Mouse (Mus musculus): ENCODE results near the gene Bcl6.

The Bcl6 gene

DNA sequence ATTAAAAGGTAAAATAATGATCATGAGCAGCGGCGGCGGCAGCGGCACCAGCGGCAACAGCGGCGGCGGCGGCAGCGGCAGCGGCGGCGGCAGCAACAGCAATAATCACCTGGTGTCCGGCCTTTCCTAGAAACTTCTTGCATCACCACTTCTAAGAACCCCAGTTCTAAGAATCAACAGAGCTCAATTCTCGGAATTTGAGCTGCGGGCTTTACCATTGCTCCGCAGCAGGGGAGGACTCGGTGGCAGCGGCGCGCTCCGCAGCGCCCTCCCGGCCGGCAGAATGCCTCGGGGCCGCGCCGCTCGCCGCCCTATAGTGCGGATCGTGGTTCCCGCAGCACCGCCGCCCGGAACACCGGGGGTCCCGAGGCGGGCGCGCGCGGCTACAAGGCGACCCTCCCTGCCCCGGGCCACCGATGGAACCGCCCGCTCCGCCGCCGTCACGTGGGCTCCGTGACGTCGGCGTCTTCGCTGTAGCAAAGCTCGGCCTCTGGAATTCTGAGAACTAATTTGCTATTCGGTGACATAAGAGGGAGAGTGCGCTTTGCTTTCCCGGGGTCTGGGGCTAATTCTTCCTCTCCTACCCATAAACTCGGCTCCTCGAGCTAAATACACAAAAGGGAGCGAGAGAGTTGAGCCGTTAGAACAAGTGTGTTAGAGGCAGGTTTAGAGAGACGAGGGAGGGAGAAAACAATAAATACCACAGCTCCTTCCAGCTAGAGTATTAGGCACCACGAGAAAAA is at the start of gene Bcl6, which contains the start of gene Gm37419:
Gene Bcl6 (minus strand): TSS at position 387 of the 743 bp plus-strand sequence.
Gene Gm37419 (plus strand): TSS at position 17 of the 743 bp plus-strand sequence.
- DNase-seq (ENCODE audit: low spot score in 2 of 2) = peak; percentile 88 to 91

GRCm38 (mm10) chr16:24036398-24036797 is 47.7 kb upstream of the Bcl6 start:
- DNase-seq (ENCODE audit: low spot score in 2 of 2) = no peak

DNA sequence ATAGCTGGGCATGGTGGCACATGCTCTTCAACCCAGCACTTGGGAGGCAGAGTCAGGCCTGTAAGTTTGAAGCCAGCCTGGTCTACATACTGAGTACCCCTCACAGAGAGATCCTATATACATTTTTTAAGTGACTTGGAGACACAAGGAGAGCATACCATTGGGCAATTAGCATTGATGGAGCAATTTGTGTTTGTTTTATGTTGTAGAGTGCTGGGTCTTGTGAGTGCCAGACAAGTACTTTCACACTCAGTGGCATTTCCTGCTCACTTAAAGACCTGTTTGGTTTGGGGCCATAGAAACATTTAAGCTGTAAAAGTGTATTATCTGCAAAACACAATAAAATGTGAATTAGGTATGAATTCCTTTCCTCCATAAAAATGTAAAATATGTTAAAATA is 47.1 kb upstream of the Bcl6 start:
- DNase-seq (ENCODE audit: low spot score in 2 of 2) = no peak

GRCm38 (mm10) chr16:24034450-24034849 is 45.8 kb upstream of the Bcl6 start:
- DNase-seq (ENCODE audit: low spot score in 2 of 2) = no peak

GRCm38 (mm10) chr16:24033259-24033658 is 44.6 kb upstream of the Bcl6 start:
- DNase-seq (ENCODE audit: low spot score in 2 of 2) = no peak

DNA sequence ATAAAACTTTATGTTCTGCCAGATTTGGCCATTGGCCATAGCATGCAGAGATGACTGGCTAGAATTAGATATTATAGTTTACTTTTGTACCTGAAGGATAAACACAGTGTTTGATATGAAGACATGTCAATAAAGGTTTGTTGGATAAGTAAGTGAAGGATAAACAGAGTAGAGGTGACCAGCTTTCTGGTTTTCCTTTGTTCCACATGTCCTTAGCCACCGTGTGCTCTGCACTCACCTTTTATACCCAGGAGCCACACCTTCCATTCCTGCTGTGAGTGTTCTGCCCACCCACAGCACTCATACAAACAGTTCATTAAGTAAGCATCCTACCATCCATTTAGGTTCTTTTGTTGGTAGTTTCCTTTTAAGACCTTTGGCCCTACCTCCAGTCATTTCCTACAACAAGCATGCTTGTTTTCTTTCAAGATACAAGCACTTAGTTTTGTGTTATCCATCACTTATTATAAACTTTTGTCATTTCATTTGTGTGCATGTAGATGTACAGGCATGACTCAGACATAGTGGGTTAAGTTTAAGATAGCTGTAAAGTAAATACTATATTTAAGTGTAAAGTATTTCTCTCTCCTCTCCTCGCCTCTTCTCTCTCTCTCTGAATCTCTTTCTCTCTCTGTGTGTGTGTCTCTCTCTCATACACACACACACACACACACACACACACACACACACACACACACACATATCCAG is 41.5 kb upstream of the Bcl6 start:
- DNase-seq (ENCODE audit: low spot score in 2 of 2) = no peak

GRCm38 (mm10) chr16:24025442-24025841 is 36.8 kb upstream of the Bcl6 start:
- DNase-seq (ENCODE audit: low spot score in 2 of 2) = no peak

GRCm38 (mm10) chr16:24022605-24023004 is 34.0 kb upstream of the Bcl6 start:
- no peak for DNase-seq (ENCODE audit: low spot score in 2 of 2)

DNA sequence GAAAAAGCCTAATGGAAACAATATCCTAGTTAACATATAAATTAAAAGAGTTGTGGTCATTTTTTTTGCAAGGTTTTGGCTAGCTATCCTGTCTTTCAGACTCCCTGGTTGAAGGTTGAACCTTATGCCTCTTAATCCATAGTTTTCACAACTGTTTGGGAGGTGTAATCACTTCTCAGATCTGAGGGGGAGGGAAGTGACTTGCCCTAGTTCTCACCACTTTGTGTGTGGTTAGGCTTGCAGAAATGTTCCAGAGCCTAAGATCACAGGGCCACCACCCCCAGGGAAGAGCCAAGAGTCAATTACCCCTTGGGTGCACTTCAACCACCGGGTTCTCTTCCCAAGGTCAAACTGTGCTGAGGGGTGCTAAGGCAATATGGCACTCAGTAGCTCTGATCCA is 33.1 kb upstream of the Bcl6 start:
- no peak for DNase-seq (ENCODE audit: low spot score in 2 of 2)

GRCm38 (mm10) chr16:24016742-24017141 is 28.1 kb upstream of the Bcl6 start:
- no peak for DNase-seq (ENCODE audit: low spot score in 2 of 2)

- no peak for DNase-seq (ENCODE audit: low spot score in 2 of 2)
These were observed 27.6 kb upstream of the Bcl6 start for GRCm38 (mm10) chr16:24016273-24016672.

DNA sequence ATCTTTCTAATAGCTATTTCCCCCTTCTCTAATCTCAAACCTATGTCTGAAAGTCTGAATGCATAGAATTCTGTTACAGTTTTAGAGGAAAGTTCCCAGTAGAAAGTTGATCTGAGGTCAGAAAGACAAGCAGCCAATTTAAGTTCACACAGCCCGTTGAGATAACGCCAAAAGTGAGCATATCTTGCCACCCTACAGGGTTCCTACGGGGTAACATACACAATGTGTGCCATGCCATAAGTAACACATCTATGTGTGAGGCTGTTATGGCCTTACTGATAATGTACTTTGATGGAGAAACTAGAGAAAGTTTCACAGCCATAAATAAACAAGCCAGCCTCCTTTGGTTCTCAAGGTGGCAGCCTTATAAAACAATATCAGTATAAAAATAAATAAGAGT is 25.7 kb upstream of the Bcl6 start:
- no peak for DNase-seq (ENCODE audit: low spot score in 2 of 2)

DNA sequence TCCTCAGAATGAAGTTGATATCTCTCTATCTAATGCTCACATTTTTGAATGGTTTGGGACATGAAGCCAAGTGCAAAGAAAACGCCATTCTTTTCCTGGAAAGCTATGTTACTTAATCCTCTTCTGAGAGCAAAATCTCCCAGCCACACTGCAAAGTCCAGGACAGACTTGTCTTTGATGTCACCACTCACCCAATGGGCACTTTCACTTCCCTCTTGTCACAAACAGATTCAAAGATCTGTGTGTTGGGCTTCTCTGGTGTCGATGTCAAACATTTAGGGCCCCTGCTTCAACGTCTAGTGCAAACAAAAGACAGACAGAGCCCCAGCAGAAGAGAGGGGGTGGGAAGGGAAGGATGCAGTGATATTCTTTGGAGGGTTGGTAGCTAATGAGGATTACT is 23.4 kb upstream of the Bcl6 start:
- DNase-seq (ENCODE audit: low spot score in 2 of 2) = peak in 1 of 2 experiments; percentile 6

- no peak for DNase-seq (ENCODE audit: low spot score in 2 of 2)
These were observed 22.7 kb upstream of the Bcl6 start for GRCm38 (mm10) chr16:24011306-24011705.

DNA sequence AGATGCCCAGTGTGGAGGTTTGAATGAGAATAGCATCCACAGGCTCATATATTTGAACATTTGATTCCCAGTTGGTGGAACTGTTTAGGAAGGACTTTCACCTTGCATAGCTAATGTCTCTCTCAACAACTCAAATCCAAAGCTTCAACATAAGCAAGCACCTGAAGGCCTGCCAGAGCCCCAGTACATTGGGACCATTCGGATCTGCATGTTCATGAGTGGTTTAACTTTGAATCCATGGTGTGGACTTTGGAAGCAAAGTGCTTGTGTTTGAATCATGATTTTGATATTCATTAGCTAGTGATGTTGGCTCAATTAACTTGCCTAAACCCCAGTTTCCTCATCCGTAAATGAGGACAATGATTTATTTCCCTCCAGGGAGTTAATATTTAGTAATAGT is 21.2 kb upstream of the Bcl6 start:
- no peak for DNase-seq (ENCODE audit: low spot score in 2 of 2)

DNA sequence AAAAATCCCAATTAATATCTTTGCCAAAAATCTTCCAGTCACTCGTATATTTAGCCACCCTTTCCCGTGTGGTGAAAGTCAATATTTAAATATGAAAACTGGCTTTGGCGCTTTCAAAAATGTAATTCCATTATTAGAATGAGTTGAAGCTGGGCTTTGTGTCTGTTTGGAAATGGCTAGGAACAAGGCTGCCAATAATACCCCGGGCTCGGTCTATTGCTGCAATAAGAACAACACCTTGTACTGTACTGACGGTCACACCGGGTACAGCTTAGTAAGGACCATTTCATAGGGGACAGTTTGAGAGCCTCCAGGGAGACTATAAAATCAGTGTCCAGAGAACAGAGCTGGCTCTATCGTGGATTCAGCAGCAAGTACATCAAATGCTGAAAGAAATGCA is 17.3 kb upstream of the Bcl6 start:
- no peak for DNase-seq (ENCODE audit: low spot score in 2 of 2)

DNA sequence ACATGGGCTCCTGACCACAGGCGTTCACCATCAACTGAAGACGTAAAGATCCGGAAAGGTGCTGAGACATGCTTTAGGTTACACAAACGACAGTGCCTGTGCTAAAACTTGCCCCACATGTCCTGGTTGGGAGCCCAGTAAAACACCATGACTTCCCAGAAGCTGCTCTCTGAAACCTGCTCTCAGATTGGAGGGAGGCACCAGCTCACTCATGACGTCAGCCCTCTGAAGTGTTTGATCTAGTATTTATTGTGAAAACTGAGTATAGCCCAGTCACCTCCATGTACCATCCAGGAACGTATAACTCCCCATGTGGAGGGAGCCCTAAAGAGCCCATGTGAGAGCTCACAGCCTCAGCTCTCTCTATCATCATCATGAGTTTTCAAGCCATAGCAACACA is 9.3 kb upstream of the Bcl6 start:
- no peak for DNase-seq (ENCODE audit: low spot score in 2 of 2)

DNA sequence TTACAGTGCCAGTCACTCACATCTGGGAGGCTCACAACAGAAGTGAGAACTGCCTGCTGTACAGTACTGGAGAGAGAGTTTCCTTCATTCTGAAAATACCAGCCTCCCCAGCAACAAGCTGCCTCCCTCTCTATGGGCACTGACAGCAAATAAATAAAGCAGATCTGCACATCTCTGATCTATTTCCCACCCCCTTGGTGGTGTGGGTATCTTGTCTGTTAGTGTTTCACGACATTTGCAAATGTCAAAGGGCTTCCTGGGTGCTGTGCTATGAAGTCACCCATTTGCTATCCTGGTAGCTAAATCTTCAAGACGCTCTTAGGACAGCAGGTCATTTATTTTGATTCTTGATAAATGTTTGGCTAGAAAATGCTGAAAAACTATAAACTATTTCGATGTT is 8.6 kb upstream of the Bcl6 start:
- no peak for DNase-seq (ENCODE audit: low spot score in 2 of 2)

DNA sequence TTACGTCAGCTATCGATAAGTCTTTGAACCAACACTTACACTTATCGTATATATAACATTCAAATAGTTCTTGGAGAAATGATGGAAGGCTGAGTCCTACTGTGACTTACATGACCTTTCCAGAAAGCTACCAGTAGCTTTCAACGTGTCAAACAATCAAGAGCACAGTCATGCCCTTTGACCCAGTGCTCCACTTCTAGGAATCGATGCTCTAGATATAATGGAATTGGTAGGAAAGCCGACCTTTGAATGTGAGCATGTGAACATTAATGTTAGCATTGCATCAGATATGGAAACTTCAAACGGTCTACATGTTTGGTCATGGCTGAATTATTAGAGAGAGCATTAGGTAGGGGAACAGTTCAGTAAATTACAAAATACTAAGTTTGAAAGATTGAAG is 7.7 kb upstream of the Bcl6 start:
- DNase-seq (ENCODE audit: low spot score in 2 of 2) = no peak

- DNase-seq (ENCODE audit: low spot score in 2 of 2) = peak in 1 of 2 experiments; percentile 30
These were observed 5.0 kb upstream of the Bcl6 start for GRCm38 (mm10) chr16:23993351-23994321.

DNA sequence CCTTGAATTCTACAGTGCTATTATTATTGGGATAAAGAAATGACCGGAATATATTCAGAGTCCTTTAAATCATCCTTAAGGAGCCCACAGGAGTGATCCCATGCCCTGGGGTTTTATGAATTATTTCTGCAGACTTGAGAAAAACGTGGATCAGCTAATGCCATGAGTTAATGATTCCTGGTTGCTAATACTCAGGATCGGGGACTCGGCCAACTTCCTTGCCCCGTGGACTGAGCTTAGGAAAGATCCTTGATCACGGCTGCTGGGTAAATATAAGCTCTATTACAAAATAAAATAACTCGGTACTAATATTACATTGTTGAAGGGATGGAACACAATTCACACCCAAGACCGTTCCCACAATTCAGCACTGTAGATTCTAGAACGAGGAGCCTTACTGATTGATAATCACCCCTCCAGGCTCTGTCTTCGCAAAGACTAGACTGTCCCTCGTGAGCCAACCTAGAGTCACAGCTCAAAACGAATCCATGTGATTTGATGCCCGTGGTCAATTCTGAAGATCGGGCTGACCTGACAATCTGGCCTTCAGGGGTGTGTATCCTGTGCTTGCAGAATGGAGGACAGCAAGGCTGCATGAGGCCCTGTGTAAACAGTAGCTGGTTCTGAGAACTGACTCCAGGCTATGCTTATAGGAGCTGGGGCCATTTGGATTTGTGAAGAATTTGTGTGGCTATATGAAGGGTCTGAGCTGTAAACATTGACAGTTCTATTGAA is 3.4 kb upstream of the Bcl6 start:
- DNase-seq (ENCODE audit: low spot score in 2 of 2) = no peak
